Mouse (Mus musculus) spleen, adult 2 months (tissue): ENCODE measurements around the gene Slc4a1ap.

Source experiments
- CTCF ChIP-seq: fragments of 200-500 bp; IDR thresholded peaks from 2 replicates; pipeline ENCODE4 v1.5.1; 2011; ENCODE audit warnings: mild to moderate bottlenecking, inconsistent platforms; ENCODE audit not compliant: insufficient read depth, insufficient read length, insufficient replicate concordance; ENCODE audit errors: extremely low read depth
- POLR2A ChIP-seq: fragments of 200-500 bp; IDR thresholded peaks from 2 replicates; pipeline ENCODE4 v1.6.1; 2011; ENCODE audit warnings: low read depth, low read length, inconsistent platforms

DNA sequence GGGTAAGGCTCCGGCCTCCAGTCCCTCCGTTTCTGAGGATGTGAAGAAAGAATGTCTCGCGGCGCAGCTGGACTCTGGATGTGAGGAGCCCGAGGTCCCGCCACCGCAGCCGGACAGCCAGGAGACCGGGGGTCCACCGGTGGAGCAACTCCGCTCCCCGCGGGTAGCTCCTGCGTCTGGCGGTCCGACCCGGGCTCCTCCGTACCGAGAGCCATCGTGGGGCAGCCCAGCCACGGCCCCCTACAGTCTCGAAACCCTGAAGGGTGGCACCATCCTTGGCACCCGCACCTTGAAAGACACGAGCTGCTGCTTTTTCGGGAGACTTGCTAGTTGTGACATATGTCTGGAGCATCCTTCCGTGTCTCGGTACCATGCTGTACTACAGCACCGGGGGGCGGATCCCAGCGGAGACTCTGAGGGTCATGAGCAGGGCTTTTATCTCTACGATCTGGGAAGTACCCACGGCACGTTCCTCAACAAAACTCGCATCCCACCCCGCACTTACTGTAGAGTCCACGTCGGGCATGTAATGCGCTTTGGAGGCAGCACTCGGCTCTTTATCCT lies 404 bp downstream of the Slc4a1ap start:
- TF ChIP-seq CTCF (no peak), POLR2A (no peak)
